Mouse (Mus musculus) spleen, postnatal 36 days (tissue): Measurements from ENCODE around the gene Doc2b.
"Not testable (repeated sequence)": the region's sequence is repeated elsewhere in the genome, so short reads cannot be mapped to it uniquely, and the experiment has no call there.

Source experiments
- DNase-seq, 2 experiments: peaks; one replicate each; pipeline ENCODE4 v3.0.0; 2022; ENCODE audit warnings: low spot score in 2 of 2, mixed read lengths in 1 of 2

The Doc2b gene

GRCm38 (mm10) chr11:75736978-75737377 is 58.9 kb downstream of the Doc2b start:
- no peak for DNase-seq

DNA sequence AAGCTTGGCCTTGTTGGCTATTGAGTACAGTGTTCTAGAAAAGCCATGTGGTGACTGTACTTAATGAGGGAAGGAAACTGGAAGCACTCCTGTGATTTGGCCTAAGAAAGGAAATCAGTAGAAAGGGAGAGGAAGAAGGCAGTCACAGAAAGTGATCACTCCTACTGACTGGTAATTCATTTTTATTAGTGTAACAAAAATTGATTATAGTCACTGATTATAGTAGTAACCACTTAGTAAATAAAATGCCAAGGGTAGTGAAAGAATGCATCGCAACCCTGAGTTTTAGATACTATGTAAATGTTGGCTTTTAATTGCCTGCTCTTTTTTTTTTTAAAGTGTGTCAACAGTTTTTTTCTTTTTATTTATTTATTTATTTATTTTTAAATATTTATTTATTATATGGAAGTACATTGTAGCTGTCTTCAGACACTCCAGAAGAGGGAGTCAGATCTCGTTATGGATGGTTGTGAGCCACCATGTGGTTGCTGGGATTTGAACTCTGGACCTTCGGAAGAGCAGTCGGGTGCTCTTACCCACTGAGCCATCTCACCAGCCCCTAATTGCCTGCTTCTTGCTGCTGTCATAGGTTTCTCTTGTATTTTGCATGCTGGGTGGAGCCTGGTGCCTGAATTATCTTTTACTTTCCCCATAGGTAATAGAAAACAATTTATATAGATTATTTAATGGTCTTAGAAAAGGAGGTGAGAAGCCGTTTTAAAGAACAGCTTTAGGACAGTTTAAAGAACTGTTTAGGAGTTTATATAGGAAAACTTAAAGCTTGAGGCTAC is 60.2 kb downstream of the Doc2b start:
- no peak for DNase-seq

DNA sequence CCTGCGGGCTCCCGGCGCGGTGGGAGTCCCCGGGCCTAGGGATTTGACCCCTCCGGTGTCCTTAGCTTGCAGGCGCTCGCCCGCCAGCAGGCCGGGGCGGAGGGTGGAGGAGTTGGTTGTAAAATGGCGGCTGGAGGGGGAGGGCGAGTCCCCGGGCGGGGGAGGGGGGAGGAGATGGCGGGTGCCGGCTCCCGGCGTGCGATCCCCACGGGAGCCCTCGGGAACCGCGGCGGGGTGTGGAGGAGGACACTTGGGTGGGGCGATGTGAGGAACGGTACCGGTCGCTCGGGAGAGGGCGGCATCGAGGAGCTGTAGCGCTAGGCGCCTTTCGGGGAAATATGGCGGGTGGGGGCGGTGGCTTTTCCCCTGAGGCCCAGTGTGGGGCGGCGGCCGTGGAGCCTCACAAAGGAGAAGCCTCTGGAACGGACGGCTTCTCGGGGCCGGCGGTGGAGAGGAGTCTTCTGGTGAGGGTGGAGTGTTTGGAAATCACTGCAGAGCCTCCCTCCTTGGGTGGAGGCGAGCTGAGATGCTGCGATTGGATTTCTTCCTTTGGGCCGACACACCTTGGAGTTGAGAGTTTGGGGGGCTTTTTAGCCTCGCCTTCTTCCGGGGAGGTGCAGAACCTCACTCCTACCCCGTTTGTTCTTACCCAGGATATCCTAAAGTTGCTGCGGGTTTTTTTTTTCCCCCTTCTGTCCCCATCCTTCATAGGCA is 62.5 kb downstream of the Doc2b start:
- peak; percentile 65 for DNase-seq

GRCm38 (mm10) chr11:75732434-75733226 is 63.2 kb downstream of the Doc2b start, which contains the start of gene Ywhae:
Ywhae (plus strand) TSS chr11:75732869.
- DNase-seq = peak; percentile 83 to 87

- not testable (repeated sequence) for DNase-seq
Measured at GRCm38 (mm10) chr11:75727659-75728058, 68.2 kb downstream of the Doc2b start.

DNA sequence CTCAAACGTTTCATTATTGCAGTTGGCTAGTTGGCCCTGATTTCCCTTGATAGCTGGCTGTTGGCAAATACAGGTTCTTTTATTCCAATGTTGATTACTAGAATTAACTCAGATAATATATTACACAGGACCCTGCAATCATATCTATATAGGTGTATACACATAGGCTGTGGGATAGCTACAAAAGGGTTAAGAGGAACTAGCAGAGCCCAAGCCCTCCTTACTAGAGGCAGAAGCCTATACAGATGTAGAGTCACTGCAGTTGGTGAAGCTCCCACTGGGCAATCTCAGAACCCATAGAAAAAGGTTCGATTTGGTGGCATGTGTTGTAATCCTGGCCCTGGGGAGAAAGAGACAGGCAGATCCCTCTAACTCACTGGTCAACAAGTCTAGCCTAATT is 68.7 kb downstream of the Doc2b start:
- no peak for DNase-seq

DNA sequence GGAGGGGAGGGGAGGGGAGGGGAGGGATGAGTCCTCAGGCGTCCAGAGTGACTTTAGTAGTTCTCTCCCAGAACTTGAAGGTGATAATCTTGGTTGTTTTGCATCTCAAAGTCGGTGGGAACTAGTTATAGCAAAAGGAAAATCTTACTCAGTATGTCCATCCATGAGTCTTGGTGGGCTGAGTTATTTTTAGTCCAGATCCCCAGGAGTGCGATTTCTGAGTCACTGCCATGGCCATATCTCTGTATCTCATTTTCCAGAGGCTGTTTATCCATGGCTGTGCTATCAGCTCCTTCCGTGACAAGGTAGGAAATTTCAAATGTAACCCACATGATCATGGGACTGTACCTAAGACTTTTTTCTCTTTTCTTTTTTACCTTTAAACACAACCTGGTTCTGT is 73.5 kb downstream of the Doc2b start:
- no peak for DNase-seq
